Mouse (Mus musculus) thymus, adult 18-20 months (tissue): ENCODE data around the gene Akap8.

ENCODE experiments used
- DNase-seq, 2 experiments: peaks; one replicate each; pipeline ENCODE4 v3.0.0; 2022; ENCODE audit warnings: mixed read lengths in 2 of 2

The Akap8 gene

GRCm38 (mm10) chr17:32320597-32321389, at the start of gene Akap8:
Gene Akap8, minus strand, starts transcription at chr17:32321238.
- DNase-seq: peak; percentile 98 to 99

- DNase-seq: no peak
Measured at GRCm38 (mm10) chr17:32368991-32369578, 48.0 kb upstream of the Akap8 start.

GRCm38 (mm10) chr17:32367706-32368105, 46.7 kb upstream of the Akap8 start:
- DNase-seq: no peak

GRCm38 (mm10) chr17:32365296-32365695, 44.3 kb upstream of the Akap8 start:
- DNase-seq: no peak

- no peak for DNase-seq
Measured at GRCm38 (mm10) chr17:32364850-32365249, 43.8 kb upstream of the Akap8 start.

GRCm38 (mm10) chr17:32364331-32364730, 43.3 kb upstream of the Akap8 start:
- DNase-seq: peak; percentile 67 to 69

GRCm38 (mm10) chr17:32363821-32364301, 42.8 kb upstream of the Akap8 start:
- DNase-seq: no peak

GRCm38 (mm10) chr17:32362686-32363085, 41.6 kb upstream of the Akap8 start:
- DNase-seq: no peak

- DNase-seq: no peak
Measured at GRCm38 (mm10) chr17:32359928-32360327, 38.9 kb upstream of the Akap8 start.

- DNase-seq: no peak
Measured at GRCm38 (mm10) chr17:32358943-32359340, 37.9 kb upstream of the Akap8 start.

- no peak for DNase-seq
Measured at GRCm38 (mm10) chr17:32358192-32358942, 37.3 kb upstream of the Akap8 start.

GRCm38 (mm10) chr17:32356766-32357760, 36.0 kb upstream of the Akap8 start:
- DNase-seq: no peak

GRCm38 (mm10) chr17:32356281-32356680, 35.2 kb upstream of the Akap8 start:
- no peak for DNase-seq

- no peak for DNase-seq
Measured at GRCm38 (mm10) chr17:32355031-32355430, 34.0 kb upstream of the Akap8 start.

GRCm38 (mm10) chr17:32354211-32354610, 33.2 kb upstream of the Akap8 start:
- no peak for DNase-seq

GRCm38 (mm10) chr17:32353696-32354095, 32.7 kb upstream of the Akap8 start:
- no peak for DNase-seq

GRCm38 (mm10) chr17:32351726-32352125, 30.7 kb upstream of the Akap8 start:
- no peak for DNase-seq

GRCm38 (mm10) chr17:32351269-32351668, 30.2 kb upstream of the Akap8 start:
- DNase-seq: no peak

GRCm38 (mm10) chr17:32350382-32350983, 29.4 kb upstream of the Akap8 start, which contains the start of gene Akap8l:
Gene Akap8l, minus strand, starts transcription at chr17:32350607.
- peak; percentile 93 to 97 for DNase-seq

- peak in 1 of 2 experiments; percentile 34 for DNase-seq
Measured at GRCm38 (mm10) chr17:32349851-32350381, 28.9 kb upstream of the Akap8 start.

GRCm38 (mm10) chr17:32349037-32349732, 28.1 kb upstream of the Akap8 start:
- DNase-seq: no peak
